In genomic region chr10:41007866-41008265, GRCm38 (mm10) we compare ENCODE assay signal across 20 mouse cellular contexts.
DNase-seq lines count a peak whose midpoint lies in the region; ATAC-seq lines count a peak whose summit lies in the region.
"Had no signal": no experiment of that assay in that cellular context is flagged by ENCODE, and none has a peak within 500 bp of the region (broad histone marks: within the 10 kb centered on the region; RNA-seq: fewer than 3 reads in every experiment).

No protein-coding gene starts in this region.

- peak; percentile 51; the same call in 1 of the 2 replicates for ATAC-seq in liver, embryonic 12.5 days
- ATAC-seq in liver, embryonic 16.5 days (ENCODE audit: low read depth), result peak; percentile 35; the same call in 1 of the 2 replicates
- ATAC-seq in forebrain, embryonic 15.5 days (replicated peaks), result no peak
- no peak for ATAC-seq in forebrain, embryonic 12.5 days (ENCODE audit: low FRiP score)
- ATAC-seq: forebrain, embryonic 13.5 days had no signal

- no peaks in the 10 kb centered on the region for H3K36me3 ChIP-seq in liver, embryonic 12.5 days
- no peaks in the 10 kb centered on the region for H3K36me3 ChIP-seq in liver, embryonic 16.5 days (ENCODE audit: control insufficient read depth, insufficient read depth)
- no peaks in the 10 kb centered on the region for H3K36me3 ChIP-seq in forebrain, embryonic 15.5 days
- no peaks in the 10 kb centered on the region for H3K36me3 ChIP-seq in forebrain, embryonic 12.5 days (replicated peaks)
- H3K36me3 ChIP-seq: embryonic facial prominence, embryonic 15.5 days; G1E; heart, embryonic 12.5 days; hindbrain, embryonic 10.5 days; hindbrain, embryonic 15.5 days had no signal

- H3K27ac ChIP-seq in liver, embryonic 12.5 days, result peak overlapping the region; percentile 88; the same call in 1 of the 2 replicates
- H3K27ac ChIP-seq in liver, embryonic 16.5 days (ENCODE audit: low read length), result peak overlapping the region; percentile 89; the same call in 1 of the 2 replicates
- no peak overlapping the region for H3K27ac ChIP-seq in forebrain, embryonic 15.5 days (replicated peaks)
- H3K27ac ChIP-seq in forebrain, embryonic 12.5 days, result no peak overlapping the region
- H3K27ac ChIP-seq: embryonic facial prominence, embryonic 15.5 days; forebrain, embryonic 13.5 days; gastrocnemius, adult 2 months; hindbrain, embryonic 10.5 days; hindbrain, embryonic 15.5 days had no signal

- H3K27me3 ChIP-seq in liver, embryonic 12.5 days (replicated peaks), result no peaks in the 10 kb centered on the region; the same call in 1 of the 2 replicates
- no peaks in the 10 kb centered on the region for H3K27me3 ChIP-seq in liver, embryonic 16.5 days (ENCODE audit: control insufficient read depth, insufficient read depth, low read depth, low read length)
- no peaks in the 10 kb centered on the region for H3K27me3 ChIP-seq in forebrain, embryonic 15.5 days
- no peaks in the 10 kb centered on the region for H3K27me3 ChIP-seq in forebrain, embryonic 12.5 days
- H3K27me3 ChIP-seq: embryonic facial prominence, embryonic 15.5 days; forebrain, embryonic 13.5 days; heart, embryonic 12.5 days; hindbrain, embryonic 15.5 days had no signal

- no peak overlapping the region for H3K4me3 ChIP-seq in liver, embryonic 12.5 days
- no peak overlapping the region for H3K4me3 ChIP-seq in liver, embryonic 16.5 days (ENCODE audit: low read depth, low read length)
- H3K4me3 ChIP-seq in forebrain, embryonic 15.5 days, result no peak overlapping the region
- no peak overlapping the region for H3K4me3 ChIP-seq in forebrain, embryonic 12.5 days (replicated peaks)
- H3K4me3 ChIP-seq: embryonic facial prominence, embryonic 15.5 days; forebrain, embryonic 13.5 days; gastrocnemius, adult 2 months; heart, embryonic 12.5 days; hindbrain, embryonic 10.5 days; hindbrain, embryonic 15.5 days had no signal

- WGBS in liver, embryonic 12.5 days (ENCODE audit: insufficient replicate concordance), result 56% methylated on average over 3 of the region's 3 CpGs
- WGBS in liver, embryonic 16.5 days (ENCODE audit: insufficient replicate concordance), result 66% methylated on average over 3 of the region's 3 CpGs
- 84% methylated on average over 3 of the region's 3 CpGs for WGBS in forebrain, embryonic 15.5 days
- WGBS in forebrain, embryonic 12.5 days, result 84% methylated on average over 3 of the region's 3 CpGs

- H3K4me2 ChIP-seq in liver, embryonic 12.5 days, result no peak overlapping the region
- H3K4me2 ChIP-seq in liver, embryonic 16.5 days (ENCODE audit: low read depth, low read length), result no peak overlapping the region
- no peak overlapping the region for H3K4me2 ChIP-seq in forebrain, embryonic 15.5 days (replicated peaks)
- H3K4me2 ChIP-seq in forebrain, embryonic 12.5 days, result no peak overlapping the region
- H3K4me2 ChIP-seq: embryonic facial prominence, embryonic 15.5 days; forebrain, embryonic 13.5 days; heart, embryonic 12.5 days; hindbrain, embryonic 15.5 days had no signal

- H3K9me3 ChIP-seq in liver, embryonic 12.5 days (replicated peaks), result no peaks in the 10 kb centered on the region
- H3K9me3 ChIP-seq in liver, embryonic 16.5 days (replicated peaks; ENCODE audit: control insufficient read depth, low read length), result no peaks in the 10 kb centered on the region
- H3K9me3 ChIP-seq in forebrain, embryonic 15.5 days, result no peaks in the 10 kb centered on the region
- H3K9me3 ChIP-seq in forebrain, embryonic 12.5 days, result no peaks in the 10 kb centered on the region
- H3K9me3 ChIP-seq: embryonic facial prominence, embryonic 15.5 days; forebrain, embryonic 13.5 days; G1E; heart, embryonic 12.5 days; hindbrain, embryonic 10.5 days; hindbrain, embryonic 15.5 days had no signal

- H3K9ac ChIP-seq in liver, embryonic 12.5 days, result 0 out of 2 replicates have a peak overlapping the region, but pooled peaks have one; percentile 59
- 0 out of 2 replicates have a peak overlapping the region, but pooled peaks have one; percentile 7 for H3K9ac ChIP-seq in liver, embryonic 16.5 days (ENCODE audit: low read depth, low read length)
- no peak overlapping the region for H3K9ac ChIP-seq in forebrain, embryonic 15.5 days (replicated peaks)
- H3K9ac ChIP-seq in forebrain, embryonic 12.5 days, result no peak overlapping the region
- H3K9ac ChIP-seq: embryonic facial prominence, embryonic 15.5 days; forebrain, embryonic 13.5 days; heart, embryonic 12.5 days; hindbrain, embryonic 15.5 days had no signal

- DNase-seq in ES-CJ7 (ENCODE audit: low read depth, low spot score) (peak; percentile 14), ZHBTc4 (ENCODE audit: low read depth, low spot score) (peak; percentile 35), adipocyte (ENCODE audit: low spot score) (no peak)
- DNase-seq: adrenal gland, postnatal 36 days; cerebellum, adult 11 months; cerebellum, adult 8-10 months; cerebellum, postnatal 14 days; embryo, embryonic 11 days; gastrocnemius, adult 2 months; gastrocnemius, postnatal 25 days had no signal

- peaks cover 42% of the 10 kb centered on the region for H3K4me1 ChIP-seq in liver, embryonic 12.5 days
- H3K4me1 ChIP-seq in liver, embryonic 16.5 days (ENCODE audit: control insufficient read depth, low read depth, low read length), result peaks cover 33% of the 10 kb centered on the region
- no peaks in the 10 kb centered on the region for H3K4me1 ChIP-seq in forebrain, embryonic 15.5 days
- H3K4me1 ChIP-seq in forebrain, embryonic 12.5 days, result no peaks in the 10 kb centered on the region
- H3K4me1 ChIP-seq: embryonic facial prominence, embryonic 15.5 days; forebrain, embryonic 13.5 days; heart, embryonic 12.5 days; hindbrain, embryonic 10.5 days; hindbrain, embryonic 15.5 days had no signal

Comparison
In these comparisons a context has a peak if more than half of its experiments do, and no peak if none do; other contexts are left out.
1. ATAC-seq: peak in liver, embryonic 12.5 days (single experiment) and liver, embryonic 16.5 days (single experiment); none in forebrain, embryonic 15.5 days (single experiment) and forebrain, embryonic 12.5 days (single experiment).
2. H3K27ac ChIP-seq: peak in liver, embryonic 12.5 days (single experiment) and liver, embryonic 16.5 days (single experiment); none in forebrain, embryonic 15.5 days (single experiment) and forebrain, embryonic 12.5 days (single experiment).
3. H3K9ac ChIP-seq: peak in liver, embryonic 12.5 days (single experiment) and liver, embryonic 16.5 days (single experiment); none in forebrain, embryonic 15.5 days (single experiment) and forebrain, embryonic 12.5 days (single experiment).